Mouse (Mus musculus): ENCODE measurements at regions not wholly inside any gene's neighbourhood (a gene's known extent, or its start where the extent isn't known, plus 50 kb on each side); places are given as distances from the start of the nearest gene placed in this dataset.

GRCm38 (mm10) chr4:12263197-12263596, 91.4 kb upstream of the Fam92a start:
- no peak overlapping the region for H3K9ac ChIP-seq
- no peaks in the 10 kb centered on the region for H3K27me3 ChIP-seq
- H3K36me3 ChIP-seq: no peaks in the 10 kb centered on the region
- no peak overlapping the region for H3K4me3 ChIP-seq (replicated peaks)
- no peak overlapping the region for H3K4me2 ChIP-seq
- H3K4me1 ChIP-seq: no peaks in the 10 kb centered on the region
- H3K9me3 ChIP-seq (replicated peaks): no peaks in the 10 kb centered on the region
- WGBS: 90% methylated on average over 10 of the region's 10 CpGs
- no peak for ATAC-seq (replicated peaks; ENCODE audit: low FRiP score)
- no peak overlapping the region for H3K27ac ChIP-seq

- no peak for ATAC-seq (replicated peaks; ENCODE audit: low FRiP score)
- no peak overlapping the region for H3K4me3 ChIP-seq (replicated peaks)
- no peaks in the 10 kb centered on the region for H3K9me3 ChIP-seq (replicated peaks)
- no peaks in the 10 kb centered on the region for H3K36me3 ChIP-seq
- H3K9ac ChIP-seq: no peak overlapping the region
- no peaks in the 10 kb centered on the region for H3K27me3 ChIP-seq
- H3K4me2 ChIP-seq: no peak overlapping the region
- no peak overlapping the region for H3K27ac ChIP-seq
- H3K4me1 ChIP-seq: no peaks in the 10 kb centered on the region
Observed at GRCm38 (mm10) chr4:12247994-12248393, 76.2 kb upstream of the Fam92a start.

- Histone ChIP-seq H3K9me3 (replicated peaks) (no peaks in the 10 kb centered on the region), H3K4me3 (replicated peaks) (no peak overlapping the region), H3K9ac (no peak overlapping the region), H3K36me3 (no peaks in the 10 kb centered on the region), H3K27ac (no peak overlapping the region), H3K4me1 (no peaks in the 10 kb centered on the region), H3K4me2 (no peak overlapping the region), H3K27me3 (0 out of 2 replicates have a peak, but pooled peaks cover 2% of the 10 kb centered on the region)
- ATAC-seq (replicated peaks; ENCODE audit: low FRiP score): no peak
- WGBS: 72% methylated on average over 4 of the region's 4 CpGs
Observed at GRCm38 (mm10) chr4:12246595-12246994, 74.8 kb upstream of the Fam92a start.

- WGBS: 4% methylated on average over 12 of the region's 12 CpGs
- H3K9ac ChIP-seq: 0 out of 2 replicates have a peak overlapping the region, but pooled peaks have one; percentile 26
- H3K4me1 ChIP-seq: no peaks in the 10 kb centered on the region
- H3K27ac ChIP-seq: no peak overlapping the region
- no peaks in the 10 kb centered on the region for H3K36me3 ChIP-seq
- ATAC-seq (replicated peaks; ENCODE audit: low FRiP score): 0 out of 2 replicates have a peak, but pooled peaks have one; percentile 79
- peak overlapping the region; percentile 47 for H3K4me2 ChIP-seq
- H3K9me3 ChIP-seq (replicated peaks): no peaks in the 10 kb centered on the region
- peaks cover 6% of the 10 kb centered on the region; the same call in 1 of the 2 replicates for H3K27me3 ChIP-seq
- H3K4me3 ChIP-seq (replicated peaks): peak overlapping the region; percentile 21
Observed at GRCm38 (mm10) chr4:12240941-12241571, 69.2 kb upstream of the Fam92a start.

- Histone ChIP-seq H3K4me1 (no peaks in the 10 kb centered on the region), H3K36me3 (no peaks in the 10 kb centered on the region), H3K4me2 (no peak overlapping the region), H3K4me3 (replicated peaks) (no peak overlapping the region), H3K27ac (no peak overlapping the region), H3K9me3 (replicated peaks) (no peaks in the 10 kb centered on the region), H3K9ac (no peak overlapping the region), H3K27me3 (no peaks in the 10 kb centered on the region)
- ATAC-seq (replicated peaks; ENCODE audit: low FRiP score): no peak
- 76% methylated on average over 1 of the region's 1 CpGs for WGBS
Observed at GRCm38 (mm10) chr4:12230731-12231130, 58.9 kb upstream of the Fam92a start.
